Mouse (Mus musculus) gastrocnemius, postnatal 25 days (tissue): ENCODE data around the gene Tomm34. TPM values are rescaled to one million over a fixed set of nuclear protein-coding genes. Genes with fewer than 3 reads are reported as not detected.

Experiments
- DNase-seq: peaks from one replicate; pipeline ENCODE4 v3.0.0; 2022
- long read RNA-seq, 2 experiments: library from polyadenylated mRNA; stranded (forward); transcript quantifications; one replicate each; pipeline ENCODE4 v2.0.0; 2021
- total RNA-seq, 2 experiments: library from RNA; stranded (reverse); gene quantifications; 1 replicate in 1 of 2; 2 replicates in 1 of 2; pipeline ENCODE4 v1.2.3; 2021

Tomm34 gene
- 10 to 100 TPM; 10.6 to 13.5 TPM for total RNA-seq
- long read RNA-seq, experiment 1, transcript Tomm34-202 (7 exons, 1,923 nt) = major isoform, 10 of 14 reads
- long read RNA-seq, experiment 1, partial matches to known transcripts = 0 of 14 reads
- long read RNA-seq, experiment 1, other reads (novel, unspliced or antisense) = 2 of 14 reads
- long read RNA-seq, experiment 2, transcript Tomm34-202 (7 exons, 1,923 nt) = major isoform, 21 of 26 reads
- long read RNA-seq, experiment 2, partial matches to known transcripts = 0 of 26 reads
- long read RNA-seq, experiment 2, other reads (novel, unspliced or antisense) = 3 of 26 reads

DNA sequence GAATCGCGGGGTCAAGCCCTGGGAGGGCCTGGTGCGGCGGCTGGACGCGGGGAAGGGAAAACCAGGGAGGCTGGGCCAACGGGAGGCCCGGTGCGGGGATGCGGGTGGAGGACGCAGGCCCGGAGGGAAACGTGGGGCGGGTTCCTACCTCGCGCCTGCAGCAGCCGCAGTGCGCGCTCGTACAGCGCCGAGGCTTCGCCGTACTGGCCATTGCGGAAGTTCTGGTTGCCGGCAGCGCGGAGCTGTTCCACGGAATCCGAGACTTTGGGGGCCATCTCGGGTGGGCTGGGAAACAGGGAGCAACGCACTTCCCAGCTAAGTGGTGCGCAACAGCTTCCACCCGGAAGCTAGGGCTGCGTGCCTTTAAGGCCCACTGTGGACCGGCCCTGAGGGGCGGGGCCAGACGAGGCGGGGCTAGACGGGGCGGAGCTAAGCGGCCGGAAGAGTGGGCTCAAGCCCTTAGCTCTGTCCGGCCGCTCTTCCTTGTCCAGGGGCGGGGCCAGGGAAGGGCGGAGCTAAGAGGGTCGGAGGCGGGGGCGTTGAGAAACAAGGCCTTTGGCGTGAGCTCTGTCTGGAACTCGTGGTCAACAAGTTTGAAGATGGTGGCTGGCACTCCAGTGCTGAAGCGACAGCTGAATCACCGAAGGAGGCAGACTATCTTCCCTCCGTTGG, at the start of gene Tomm34:
Gene Tomm34, minus strand, starts transcription at position 405 of the 672 bp plus-strand sequence.
- peak; percentile 97 for DNase-seq

DNA sequence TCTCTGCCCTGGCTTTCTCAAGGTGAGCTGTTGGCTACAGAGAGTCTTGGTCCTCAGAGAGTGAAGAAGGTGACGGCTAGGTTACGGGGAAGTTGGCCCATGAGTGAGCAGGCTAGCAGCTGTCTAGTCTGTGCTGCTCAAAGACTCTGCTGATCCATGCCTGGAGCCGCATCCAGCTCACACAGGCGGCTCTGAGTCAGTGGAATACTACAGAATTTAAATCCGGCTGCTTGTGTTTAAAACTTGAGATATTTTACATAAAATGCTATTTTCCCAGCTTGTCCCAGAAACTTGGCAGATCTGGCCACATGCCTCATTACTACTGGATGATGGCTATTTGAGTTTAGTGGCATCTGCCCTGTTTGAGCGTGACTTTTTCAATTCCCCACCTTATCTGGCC, 48.5 kb upstream of the Tomm34 start:
- no peak for DNase-seq

DNA sequence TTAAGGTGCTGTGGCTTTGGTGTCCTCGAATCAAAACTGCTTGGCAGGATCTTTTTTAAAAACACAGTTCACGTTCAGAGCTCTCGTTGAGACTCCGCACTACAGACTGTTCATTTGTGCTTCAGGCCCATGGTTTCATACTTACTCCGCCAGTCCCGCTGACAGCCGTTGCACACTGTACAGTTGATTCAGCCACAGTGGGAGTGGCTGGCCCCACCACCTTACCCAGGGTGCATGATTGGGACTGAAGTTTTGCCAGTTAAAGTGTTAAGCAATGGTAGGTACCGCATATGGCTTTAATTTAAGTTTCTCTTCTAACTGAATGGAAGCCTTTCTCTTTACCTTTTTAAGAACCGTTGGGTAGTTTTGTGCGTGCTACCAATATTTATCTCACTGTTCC, 44.6 kb upstream of the Tomm34 start:
- no peak for DNase-seq

DNA sequence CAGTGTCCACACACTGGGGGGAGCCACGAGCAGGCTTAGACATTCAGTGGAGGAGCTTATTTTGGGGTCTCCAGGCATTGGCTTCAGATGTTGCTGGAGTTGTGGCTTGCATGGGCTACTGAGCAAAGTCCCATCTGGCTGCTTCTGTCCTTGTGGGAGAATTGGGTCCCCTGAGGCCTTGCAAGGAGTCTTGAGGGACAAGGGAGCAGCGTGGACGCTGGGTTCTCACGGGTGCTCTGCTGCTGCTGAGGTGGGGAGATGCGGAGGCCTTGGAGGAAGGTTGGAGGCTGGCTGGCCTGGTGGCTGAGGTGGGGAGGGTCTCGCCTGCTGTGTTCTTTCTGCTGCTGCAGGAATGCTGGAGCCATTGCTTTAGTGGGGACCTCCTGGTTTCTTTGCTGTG, 43.1 kb upstream of the Tomm34 start:
- no peak for DNase-seq

DNA sequence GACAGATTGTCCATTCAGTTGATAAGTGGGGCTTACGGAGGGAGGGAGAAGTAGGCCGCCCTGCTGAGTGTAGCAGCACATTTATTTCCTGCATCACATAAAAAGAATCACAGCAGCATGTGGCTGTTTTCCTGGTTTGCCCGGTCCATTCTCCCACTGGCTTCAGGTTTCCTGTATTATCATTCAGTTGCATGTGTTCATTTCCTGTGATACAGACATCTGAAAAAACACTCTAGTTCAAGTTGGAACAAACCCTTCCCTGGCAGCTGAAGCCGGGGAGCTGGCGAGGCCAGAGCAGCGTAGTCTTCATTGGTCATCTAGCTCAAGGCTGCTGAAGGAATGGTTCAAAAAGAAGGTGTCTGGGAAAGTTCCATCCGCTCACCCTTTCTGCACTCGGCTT, 40.6 kb upstream of the Tomm34 start:
- DNase-seq = no peak

DNA sequence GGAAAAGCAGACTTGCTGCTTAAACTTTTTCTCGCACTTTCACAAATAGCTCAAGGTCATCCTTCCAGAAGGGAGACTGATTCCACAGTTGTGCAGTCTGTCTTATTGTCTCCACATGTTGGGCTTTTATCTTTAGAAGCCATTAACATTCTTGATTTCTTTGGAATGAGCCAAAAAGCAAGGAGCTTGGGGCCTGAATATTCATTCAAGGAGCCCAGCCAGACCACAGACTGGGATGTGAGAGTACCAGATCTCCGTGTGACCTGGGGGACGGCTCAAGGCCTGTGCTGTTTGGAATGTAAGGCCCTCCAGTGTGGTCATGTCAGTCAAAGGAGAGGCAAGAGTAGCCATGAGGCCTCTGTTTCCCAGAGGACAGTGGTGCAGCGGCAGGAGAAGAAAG, 37.5 kb upstream of the Tomm34 start:
- DNase-seq = peak; percentile 25

DNA sequence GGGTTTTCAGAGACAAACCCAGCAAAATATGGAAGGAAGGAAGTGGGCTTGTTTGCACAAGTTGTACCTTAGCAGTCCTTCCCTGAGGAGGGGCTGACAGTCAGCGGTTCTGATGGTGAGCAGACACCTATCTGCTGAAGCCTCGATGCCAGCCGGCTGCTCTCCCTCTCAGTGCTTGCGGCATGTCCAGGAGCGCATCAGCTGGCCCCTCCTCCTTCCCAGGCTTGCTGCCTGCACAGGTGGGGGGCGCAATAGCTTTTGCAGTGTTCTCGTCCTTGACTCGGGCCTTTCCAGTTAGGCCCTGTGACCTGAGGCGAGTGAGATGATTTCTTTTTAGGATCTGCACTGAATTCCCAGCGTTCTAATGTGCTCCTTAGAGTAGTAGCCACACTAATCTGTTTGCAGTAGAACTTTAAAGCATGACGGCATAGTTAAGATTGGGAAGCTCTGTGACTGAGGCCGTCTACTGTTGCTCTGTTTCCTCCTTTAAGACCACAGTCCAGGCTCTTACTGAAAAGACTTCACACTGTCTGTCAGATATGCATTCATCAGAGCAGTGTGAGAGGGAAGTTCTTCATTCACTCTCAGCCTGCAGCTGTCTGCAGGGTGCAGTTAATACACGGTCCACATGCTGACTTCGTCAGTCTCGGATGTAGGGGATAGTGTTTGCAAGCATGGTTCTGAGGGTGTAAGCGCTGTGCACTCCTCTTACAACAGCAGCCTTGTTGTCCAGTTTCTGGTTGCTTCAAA, 36.3 kb upstream of the Tomm34 start:
- no peak for DNase-seq

DNA sequence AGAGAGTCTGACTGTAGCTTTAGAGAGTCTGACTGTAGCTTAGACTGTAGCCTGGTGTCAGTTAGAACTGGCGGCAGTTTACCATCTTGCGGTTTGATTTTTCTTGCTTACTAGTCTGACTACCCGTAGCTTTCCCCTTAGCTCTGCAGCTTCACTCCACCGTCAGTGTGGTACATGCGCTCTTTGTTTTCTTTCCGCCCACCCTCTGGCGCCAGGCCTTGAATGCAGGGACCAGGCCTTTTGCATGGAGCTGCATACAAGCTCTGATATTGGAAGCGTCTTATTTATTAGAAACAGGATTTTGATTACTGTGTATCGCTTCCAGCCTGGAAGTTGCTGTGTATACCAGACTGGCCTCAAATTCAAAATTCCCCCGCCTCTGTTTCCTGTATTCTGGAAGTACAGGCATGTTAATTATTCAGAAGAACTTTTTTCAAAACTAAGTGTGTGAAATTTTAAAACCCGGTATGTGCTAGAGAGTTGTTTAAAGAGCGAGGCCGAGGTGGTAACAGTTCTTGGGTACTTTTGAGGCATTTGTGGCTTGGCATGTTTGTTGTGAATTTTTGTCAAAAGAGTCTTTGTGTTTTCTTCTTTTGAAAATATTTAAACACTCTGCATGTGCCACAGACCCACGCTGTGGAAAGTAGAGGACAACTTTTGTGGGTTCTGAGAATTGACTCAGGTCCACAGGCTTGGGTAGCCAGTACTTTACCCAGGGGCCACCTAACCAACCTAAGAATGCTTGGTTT, 35.5 kb upstream of the Tomm34 start:
- no peak for DNase-seq

DNA sequence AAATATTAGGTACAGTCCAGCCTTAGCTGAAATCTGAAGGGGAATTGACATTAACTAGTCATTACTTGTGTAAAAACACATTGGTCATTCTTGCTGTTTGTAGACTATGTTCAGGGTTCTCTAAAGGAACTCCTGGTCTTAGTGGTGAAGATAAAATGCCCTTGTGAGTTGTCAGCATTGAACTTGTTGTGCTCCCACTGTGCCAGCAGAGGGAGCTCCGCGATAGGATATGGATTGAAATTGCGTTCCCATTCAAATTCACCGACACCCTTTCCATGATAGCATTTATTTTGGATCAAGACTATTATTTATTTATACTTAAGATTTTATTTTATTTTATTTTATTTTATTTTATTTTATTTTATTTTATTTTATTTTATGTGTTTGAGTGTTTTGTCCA, 32.5 kb upstream of the Tomm34 start:
- no peak for DNase-seq

DNA sequence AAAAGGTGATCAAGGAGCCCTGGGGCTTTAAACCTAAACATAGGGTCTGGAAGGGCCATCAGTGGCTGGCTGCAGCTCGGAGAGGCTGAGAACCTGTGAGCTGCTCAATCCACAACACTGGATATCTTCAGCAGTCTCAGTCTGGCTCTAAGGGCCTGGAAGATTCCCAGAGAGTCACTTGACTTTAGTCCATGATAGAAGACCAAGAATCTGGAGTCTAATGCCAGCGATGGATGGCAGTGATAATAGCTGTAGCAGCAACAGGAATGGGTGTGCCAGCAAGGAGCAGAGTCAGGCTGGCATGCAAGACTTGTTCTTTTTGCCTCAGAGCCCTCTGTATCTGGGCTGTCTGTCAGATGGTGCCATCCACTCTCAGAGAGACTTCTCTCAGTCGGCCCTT, 31.4 kb upstream of the Tomm34 start:
- DNase-seq = no peak

DNA sequence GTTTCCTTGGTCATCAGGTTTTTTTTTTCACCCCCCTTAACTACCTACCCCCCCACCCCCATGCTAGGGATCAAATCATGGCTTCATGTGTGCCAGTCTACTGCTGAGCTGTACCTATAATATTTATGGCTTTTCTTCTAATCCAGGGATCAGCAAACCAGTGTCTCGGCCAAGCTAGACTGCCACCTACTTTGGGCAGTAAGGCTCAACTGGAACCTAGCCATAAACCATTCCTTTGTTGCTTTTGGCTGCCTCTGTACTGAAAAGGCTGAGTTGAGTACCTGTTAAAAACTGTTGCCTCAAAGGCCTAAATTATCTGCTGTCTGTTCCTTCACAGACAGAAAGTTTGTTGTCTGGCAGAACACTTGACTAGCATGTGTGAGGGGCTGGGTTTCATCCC, 31.0 kb upstream of the Tomm34 start:
- DNase-seq = no peak

DNA sequence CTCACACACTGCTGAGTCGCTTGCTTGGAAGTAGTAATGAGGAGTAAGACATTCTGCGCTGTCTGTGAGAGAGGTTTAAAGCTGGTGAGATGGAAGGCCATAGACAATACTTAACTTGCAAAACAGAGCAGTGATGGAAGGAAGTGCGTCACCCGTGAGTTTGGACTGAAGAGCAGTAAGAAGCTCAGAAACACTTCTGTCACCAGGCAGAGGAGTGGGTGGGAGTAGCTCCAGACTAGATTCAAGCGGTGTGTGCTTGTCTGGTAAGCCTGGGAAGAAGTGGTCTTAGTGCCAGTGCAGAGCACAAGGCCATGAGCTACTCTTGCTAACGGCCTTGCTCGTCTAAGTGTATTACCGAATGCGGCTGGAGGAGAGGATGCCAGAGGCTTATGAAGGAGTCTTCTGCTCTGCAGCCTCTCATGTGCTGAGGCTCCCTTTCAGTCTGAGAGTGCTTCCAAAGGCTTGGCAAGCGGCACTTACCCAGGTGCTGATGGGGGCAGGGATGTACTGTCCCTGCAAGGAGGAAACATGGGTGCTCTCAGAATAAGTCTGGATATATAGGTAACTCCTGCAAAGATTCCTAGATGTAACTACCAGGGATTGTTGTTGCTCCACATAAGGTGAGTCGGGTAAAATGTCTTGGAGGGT, 27.8 kb upstream of the Tomm34 start:
- DNase-seq = peak; percentile 34

DNA sequence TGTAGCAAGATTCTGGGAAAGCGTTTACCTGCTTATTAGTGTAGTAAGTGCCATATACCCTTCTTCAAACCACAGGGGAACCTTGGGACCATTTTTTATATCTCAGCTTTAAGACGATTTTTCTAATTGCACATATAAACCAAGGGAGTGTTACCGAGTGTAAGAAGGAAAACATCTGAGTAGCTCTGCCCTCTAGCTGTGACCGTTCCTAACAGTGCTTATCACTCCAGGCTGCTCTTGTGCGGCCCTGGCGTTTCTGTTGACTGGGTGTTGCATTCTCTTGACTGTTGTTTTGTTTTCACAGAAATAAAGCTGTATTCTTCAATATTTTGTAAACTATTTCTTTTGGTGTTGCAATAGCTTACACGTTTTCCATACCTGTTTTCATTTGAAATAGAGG, 23.2 kb upstream of the Tomm34 start:
- DNase-seq = no peak

DNA sequence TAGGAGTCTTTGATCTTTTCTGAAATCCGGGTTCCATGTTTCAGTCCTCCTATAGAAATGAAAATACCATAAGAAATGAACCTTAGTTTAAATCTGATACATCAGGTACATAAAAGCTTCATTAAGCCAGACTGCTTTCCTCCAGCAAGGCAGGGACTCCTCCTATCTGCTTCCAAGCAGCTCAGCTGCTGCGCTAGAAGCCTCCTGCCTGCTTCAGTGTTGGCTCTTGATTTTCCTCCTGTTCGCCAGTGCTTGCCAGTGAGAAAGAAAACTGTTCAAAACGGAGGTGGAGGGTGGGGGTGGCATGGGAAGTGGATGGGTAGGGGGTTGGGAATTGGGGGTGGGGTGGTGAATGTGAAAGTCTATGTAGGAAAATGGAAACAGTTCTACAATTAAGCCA, 18.5 kb upstream of the Tomm34 start:
- DNase-seq = no peak

DNA sequence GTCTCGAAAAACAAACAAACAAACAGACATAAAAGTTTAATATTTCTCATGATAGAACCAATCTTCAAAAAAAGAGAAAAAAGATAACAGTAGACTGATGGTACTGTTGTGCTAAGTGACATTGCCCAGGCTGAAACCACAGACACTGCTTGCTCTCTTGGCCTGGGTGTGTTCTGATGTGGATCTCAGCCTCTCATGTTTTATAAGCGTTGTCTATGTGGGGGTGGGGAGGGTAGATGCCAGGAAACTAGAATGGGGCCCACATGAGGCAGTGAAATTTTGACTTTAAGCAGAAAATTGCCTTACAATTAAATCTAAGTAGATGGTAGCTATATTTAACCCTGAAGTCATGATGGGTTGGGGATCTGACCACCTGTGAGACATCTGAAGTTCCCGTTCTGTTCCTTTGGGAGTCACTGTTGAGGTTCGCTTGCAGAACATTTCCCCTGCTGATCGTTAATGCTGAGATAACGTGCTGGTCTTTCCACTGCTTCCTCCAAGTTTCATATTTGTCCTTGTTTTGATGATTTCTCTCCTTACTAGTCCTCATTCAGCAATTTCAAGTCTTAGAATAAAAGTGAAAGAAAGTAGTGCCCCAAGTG, 16.5 kb upstream of the Tomm34 start:
- DNase-seq = no peak

DNA sequence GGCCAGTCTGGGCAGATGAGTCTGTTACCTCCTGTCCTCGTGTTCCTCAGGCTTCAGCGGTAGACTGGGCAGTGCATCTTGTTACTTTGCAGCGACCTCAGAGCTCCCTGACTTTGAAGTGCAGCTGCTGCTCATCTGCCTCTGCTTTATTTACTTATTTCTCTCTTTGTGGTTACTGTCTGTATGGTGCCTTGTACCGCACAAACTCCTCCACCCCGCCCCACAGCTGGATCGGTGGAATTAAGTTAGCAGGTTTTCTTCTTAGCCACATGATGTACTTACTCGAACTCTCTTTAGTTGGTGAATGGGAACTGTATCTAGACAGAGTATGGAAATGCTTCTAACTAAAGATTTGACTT, 13.4 kb upstream of the Tomm34 start:
- DNase-seq = peak; percentile 17

DNA sequence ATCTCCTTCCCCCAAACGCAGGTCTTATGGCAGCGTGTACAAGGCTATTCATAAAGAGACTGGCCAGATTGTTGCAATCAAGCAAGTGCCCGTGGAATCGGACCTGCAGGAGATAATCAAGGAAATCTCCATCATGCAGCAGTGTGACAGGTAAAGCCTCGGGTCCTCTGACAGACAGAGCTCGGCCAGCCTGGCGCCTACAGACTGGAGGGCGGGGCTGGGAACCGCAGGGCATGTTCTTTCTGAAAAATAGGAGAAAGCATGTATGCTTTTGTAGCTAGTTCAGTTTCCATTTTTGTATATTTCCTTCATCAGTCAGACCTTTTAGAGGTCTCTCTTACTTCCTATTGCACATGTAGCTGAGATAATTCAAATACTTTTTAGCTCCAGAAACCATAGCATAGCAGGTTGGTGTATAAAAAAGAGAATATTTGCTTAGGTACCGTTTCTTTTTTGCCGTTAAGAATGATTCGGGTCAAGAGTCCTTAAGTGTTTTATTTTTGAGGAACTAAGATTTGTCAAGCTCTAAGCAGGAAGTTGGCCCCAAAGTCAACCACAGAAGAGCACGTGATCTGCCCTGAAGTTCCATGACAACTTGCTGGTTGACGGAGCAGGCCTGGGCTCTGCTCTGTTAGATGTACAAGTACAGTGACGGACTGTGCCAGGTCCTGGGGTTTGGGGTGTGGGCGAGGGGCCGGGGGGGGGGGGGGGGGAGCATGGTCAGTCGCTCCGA, 12.8 kb upstream of the Tomm34 start:
- peak; percentile 40 for DNase-seq

DNA sequence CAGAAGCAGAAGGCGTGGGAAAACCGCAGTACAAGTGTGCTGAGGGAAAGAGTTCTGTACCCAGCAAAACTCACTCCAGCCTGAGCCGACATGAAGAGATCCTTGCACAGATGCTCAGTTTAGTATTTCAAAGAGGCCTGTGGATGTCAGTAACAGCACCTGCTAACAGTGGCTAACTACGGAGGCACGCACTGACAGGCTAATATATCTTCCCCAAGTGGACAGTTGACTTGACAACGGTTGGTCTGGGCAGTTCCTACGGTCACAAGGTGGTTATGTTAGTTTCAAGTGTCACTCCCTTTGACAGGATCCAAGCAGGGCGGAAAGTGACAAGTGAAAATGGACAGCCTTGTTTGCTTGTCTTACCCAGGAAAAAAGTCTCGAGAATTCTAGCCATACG, 11.2 kb upstream of the Tomm34 start:
- peak; percentile 52 for DNase-seq

DNA sequence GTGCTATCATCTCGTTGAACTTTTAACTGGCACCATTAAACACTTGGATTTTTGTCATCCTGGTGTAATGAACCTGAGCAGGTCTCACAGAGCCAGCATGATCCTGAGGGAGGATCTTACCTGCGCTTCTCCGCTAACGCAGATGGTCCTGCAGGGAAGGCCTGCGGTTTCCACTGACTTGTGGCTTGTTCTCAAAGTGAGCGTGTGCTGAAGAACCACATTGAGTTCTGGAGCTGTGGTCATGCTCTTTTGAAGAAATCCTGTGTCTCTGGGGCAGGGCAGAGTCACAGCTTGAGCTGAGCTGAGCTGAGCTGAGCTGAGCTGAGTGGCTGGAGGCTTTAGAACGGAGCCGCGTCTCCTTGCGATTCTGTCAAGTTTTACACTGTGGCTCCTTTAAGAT, 10.6 kb upstream of the Tomm34 start:
- DNase-seq = no peak

DNA sequence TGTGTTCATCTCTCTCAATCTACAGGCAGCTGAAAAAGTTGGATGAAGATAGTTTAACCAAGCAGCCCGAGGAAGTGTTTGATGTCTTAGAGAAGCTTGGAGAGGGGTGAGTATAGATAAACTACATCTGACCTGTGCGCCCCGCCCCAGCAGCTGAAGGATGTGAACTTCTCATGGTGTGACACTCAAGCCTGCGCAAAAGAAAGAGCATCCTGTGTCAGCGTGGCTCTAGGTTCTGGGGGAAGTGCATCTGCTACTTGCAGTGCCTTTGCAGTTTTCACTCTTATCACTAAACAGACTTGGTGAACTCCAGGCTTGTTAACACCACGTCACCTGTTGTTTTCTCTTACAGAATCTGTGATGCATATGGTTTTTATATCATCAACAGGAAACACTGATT, 8.5 kb upstream of the Tomm34 start:
- no peak for DNase-seq

DNA sequence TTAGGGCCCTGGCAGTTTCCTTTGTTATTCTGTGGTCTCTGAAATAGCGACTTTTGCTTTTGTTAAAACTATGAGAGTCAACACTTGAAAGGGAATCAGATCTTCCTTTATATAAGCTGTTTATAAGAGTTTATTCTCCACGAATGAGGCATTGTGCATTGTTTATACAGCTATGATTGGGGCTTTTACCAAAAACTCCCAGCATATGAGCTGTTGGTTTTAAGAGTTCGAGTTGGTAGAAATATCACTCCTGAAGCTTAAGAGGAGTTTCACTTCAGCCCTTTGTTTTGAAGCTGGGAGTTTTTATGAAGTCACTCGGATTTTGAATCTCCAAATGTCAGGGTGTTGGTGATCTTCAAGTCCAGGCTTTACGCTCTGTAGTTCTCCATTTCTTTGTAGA, 6.9 kb upstream of the Tomm34 start:
- no peak for DNase-seq
